Mouse (Mus musculus) myocyte (in vitro differentiated cells): ENCODE data around the gene Stxbp5. TPM values are rescaled to one million over a fixed set of nuclear protein-coding genes. Genes with fewer than 3 reads are reported as not detected.
"Not testable (repeated sequence)": the region's sequence is repeated elsewhere in the genome, so short reads cannot be mapped to it uniquely, and the experiment has no call there.

Source experiments
- H3K27me3 ChIP-seq: one replicate; pipeline ENCODE4 v1.6.1; 2011; ENCODE audit not compliant: control insufficient read depth, insufficient read depth, insufficient read length
- H3K36me3 ChIP-seq: one replicate; pipeline ENCODE4 v1.6.1; 2011; ENCODE audit not compliant: control insufficient read depth, insufficient read depth
- H3K4me2 ChIP-seq: one replicate; pipeline ENCODE4 v1.6.1; 2011; ENCODE audit warnings: low read depth, control low read depth
- H3K4me3 ChIP-seq: one replicate; pipeline ENCODE4 v1.5.1; 2011; ENCODE audit warnings: mild to moderate bottlenecking, control low read depth, moderate library complexity
- H3K79me2 ChIP-seq: one replicate; pipeline ENCODE4 v1.6.1; 2011; ENCODE audit not compliant: control insufficient read depth, insufficient read depth
- H3ac ChIP-seq: one replicate; pipeline ENCODE4 v1.6.1; 2011; ENCODE audit not compliant: control insufficient read depth, insufficient read length
- CEBPB ChIP-seq: IDR thresholded peaks from 2 replicates; pipeline ENCODE4 v1.6.1; 2011; ENCODE audit warnings: mild to moderate bottlenecking, moderate library complexity; ENCODE audit not compliant: poor library complexity, insufficient read depth, severe bottlenecking
- E2F4 ChIP-seq: IDR thresholded peaks from one replicate; pipeline ENCODE4 v1.6.1; 2011; ENCODE audit warnings: mild to moderate bottlenecking, control low read depth, moderate library complexity; ENCODE audit not compliant: insufficient read depth
- MAX ChIP-seq: IDR thresholded peaks from one replicate; pipeline ENCODE4 v1.6.1; 2011; ENCODE audit warnings: low read depth, mild to moderate bottlenecking, control low read depth
- MYOD1 ChIP-seq, 3 experiments: IDR thresholded peaks; one replicate each; pipeline ENCODE4 v1.6.1; 2011; ENCODE audit warnings: control low read depth in 2 of 3, low read depth in 2 of 3, mild to moderate bottlenecking in 2 of 3, moderate library complexity in 1 of 3; ENCODE audit not compliant: insufficient read length in 2 of 3, control insufficient read depth in 1 of 3
- MYOG ChIP-seq, 3 experiments: IDR thresholded peaks; one replicate each; pipeline ENCODE4 v1.6.1; 2011; ENCODE audit warnings: control low read depth in 2 of 3, low read depth in 2 of 3, mild to moderate bottlenecking in 2 of 3; ENCODE audit not compliant: insufficient read length in 2 of 3, control insufficient read depth in 1 of 3, insufficient read depth in 1 of 3
- POLR2A ChIP-seq: IDR thresholded peaks from one replicate; pipeline ENCODE4 v1.6.1; 2011; ENCODE audit warnings: low read depth, mild to moderate bottlenecking, control low read depth, moderate library complexity; ENCODE audit not compliant: insufficient read length
- POLR2AphosphoS2 ChIP-seq: IDR thresholded peaks from one replicate; pipeline ENCODE4 v1.6.1; 2011; ENCODE audit warnings: low read depth, control low read depth; ENCODE audit not compliant: insufficient read length
- REST ChIP-seq: IDR thresholded peaks from one replicate; pipeline ENCODE4 v1.6.1; 2011; ENCODE audit warnings: mild to moderate bottlenecking, control low read depth, moderate library complexity; ENCODE audit not compliant: insufficient read depth, insufficient read length
- SRF ChIP-seq: IDR thresholded peaks from one replicate; pipeline ENCODE4 v1.6.1; 2011; ENCODE audit warnings: low read depth; ENCODE audit not compliant: control insufficient read depth, insufficient read length
- TCF12 ChIP-seq: IDR thresholded peaks from one replicate; pipeline ENCODE4 v1.6.1; 2011; ENCODE audit warnings: mild to moderate bottlenecking, control low read depth; ENCODE audit not compliant: poor library complexity, insufficient read depth, severe bottlenecking
- TCF3 ChIP-seq: IDR thresholded peaks from one replicate; pipeline ENCODE4 v1.6.1; 2011; ENCODE audit warnings: low read depth, control low read depth; ENCODE audit not compliant: insufficient read length
- USF1 ChIP-seq: IDR thresholded peaks from one replicate; pipeline ENCODE4 v1.6.1; 2011; ENCODE audit warnings: low read depth, mild to moderate bottlenecking, control low read depth, moderate library complexity
- polyA plus RNA-seq: library from polyadenylated mRNA; unstranded; fragments of >200 nt; fragmentation: generic; extraction: Trizol; gene quantifications from one replicate; pipeline ENCODE4 v1.2.1, GENCODE M21; 2012; ENCODE audit warnings: missing spikeins

Gene Stxbp5
- polyA plus RNA-seq, 1 experiment = 4.2 TPM

GRCm38 (mm10) chr10:9897852-9898251 is 3.0 kb downstream of the Stxbp5 start:
- no peak overlapping the region for H3ac ChIP-seq
- no peak overlapping the region for H3K4me3 ChIP-seq
- H3K27me3 ChIP-seq = no peaks in the 10 kb centered on the region
- TF ChIP-seq TCF12 (no peak), MAX (no peak), MYOD1 (IDR thresholded peaks at IDR 0.05; ENCODE audit: control insufficient read depth in 1 of 3, insufficient read length in 2 of 3, low read depth in 2 of 3) (no peak), POLR2AphosphoS2 (no peak)
- peaks cover 48% of the 10 kb centered on the region for H3K79me2 ChIP-seq
- H3K36me3 ChIP-seq = no peaks in the 10 kb centered on the region
- H3K4me2 ChIP-seq = no peak overlapping the region

GRCm38 (mm10) chr10:9893562-9893961 is 7.3 kb downstream of the Stxbp5 start:
- H3K79me2 ChIP-seq = peaks cover 29% of the 10 kb centered on the region
- no peak overlapping the region for H3K4me2 ChIP-seq
- no peaks in the 10 kb centered on the region for H3K36me3 ChIP-seq
- H3K4me3 ChIP-seq = no peak overlapping the region
- no peak overlapping the region for H3ac ChIP-seq
- TF ChIP-seq POLR2A (no peak), MAX (no peak), TCF12 (no peak), SRF (no peak), MYOD1 (IDR thresholded peaks at IDR 0.05; ENCODE audit: control insufficient read depth in 1 of 3, insufficient read length in 2 of 3, low read depth in 2 of 3) (no peak), USF1 (no peak), E2F4 (no peak), POLR2AphosphoS2 (no peak), CEBPB (no peak), MYOG (IDR thresholded peaks at IDR 0.05; ENCODE audit: control insufficient read depth in 1 of 3, insufficient read depth in 1 of 3, insufficient read length in 2 of 3, low read depth in 2 of 3) (no peak), REST (no peak), TCF3 (no peak)
- H3K27me3 ChIP-seq = no peaks in the 10 kb centered on the region

GRCm38 (mm10) chr10:9889651-9890050 is 11.2 kb downstream of the Stxbp5 start:
- Histone ChIP-seq H3K4me3 (no peak overlapping the region), H3K27me3 (no peaks in the 10 kb centered on the region), H3K36me3 (no peaks in the 10 kb centered on the region), H3K4me2 (no peak overlapping the region), H3ac (no peak overlapping the region), H3K79me2 (peaks cover 15% of the 10 kb centered on the region)
- TF ChIP-seq CEBPB (no peak), REST (no peak), E2F4 (no peak)

GRCm38 (mm10) chr10:9888655-9889054 is 12.2 kb downstream of the Stxbp5 start:
- TF ChIP-seq MYOD1 (IDR thresholded peaks at IDR 0.05; ENCODE audit: control insufficient read depth in 1 of 3, insufficient read length in 2 of 3, low read depth in 2 of 3) (no peak), TCF12 (no peak), USF1 (no peak), MAX (no peak), MYOG (IDR thresholded peaks at IDR 0.05; ENCODE audit: control insufficient read depth in 1 of 3, insufficient read depth in 1 of 3, insufficient read length in 2 of 3, low read depth in 2 of 3) (no peak)
- no peak overlapping the region for H3ac ChIP-seq
- no peaks in the 10 kb centered on the region for H3K27me3 ChIP-seq
- peaks cover 16% of the 10 kb centered on the region for H3K79me2 ChIP-seq
- H3K4me2 ChIP-seq = no peak overlapping the region
- no peak overlapping the region for H3K4me3 ChIP-seq
- H3K36me3 ChIP-seq = no peaks in the 10 kb centered on the region

- peak overlapping the region; percentile 13 for H3K4me2 ChIP-seq
- not testable (repeated sequence) for H3K27me3 ChIP-seq, H3K4me3 ChIP-seq, H3ac ChIP-seq, H3K36me3 ChIP-seq
- H3K79me2 ChIP-seq = peaks cover 16% of the 10 kb centered on the region
Measured at GRCm38 (mm10) chr10:9881781-9882320, 19.0 kb downstream of the Stxbp5 start.

- no peaks in the 10 kb centered on the region for H3K27me3 ChIP-seq
- H3K79me2 ChIP-seq = peaks cover 12% of the 10 kb centered on the region
- no peak overlapping the region for H3K4me3 ChIP-seq
- H3K36me3 ChIP-seq = no peaks in the 10 kb centered on the region
- no peak overlapping the region for H3ac ChIP-seq
- H3K4me2 ChIP-seq = peak overlapping the region; percentile 62
- TF ChIP-seq POLR2A (no peak), SRF (no peak), MYOD1 (IDR thresholded peaks at IDR 0.05; ENCODE audit: control insufficient read depth in 1 of 3, insufficient read length in 2 of 3, low read depth in 2 of 3) (no peak), TCF3 (no peak), MAX (no peak), USF1 (no peak), MYOG (IDR thresholded peaks at IDR 0.05; ENCODE audit: control insufficient read depth in 1 of 3, insufficient read depth in 1 of 3, insufficient read length in 2 of 3, low read depth in 2 of 3) (no peak), E2F4 (no peak), REST (no peak)
Measured at GRCm38 (mm10) chr10:9880070-9880728, 20.7 kb downstream of the Stxbp5 start.
